Mouse (Mus musculus) forebrain, embryonic 16.5 days (tissue): ENCODE data around the gene Ascc1. TPM values are rescaled to one million over a fixed set of nuclear protein-coding genes. Genes with fewer than 3 reads are reported as not detected.
"Not testable (repeated sequence)": the region's sequence is repeated elsewhere in the genome, so short reads cannot be mapped to it uniquely, and the experiment has no call there.

Source experiments
- ATAC-seq: fragments of 200-750 bp; cut with Nextera tagmentation; 2 replicates; pipeline ENCODE4 v1.8.0; 2017; ENCODE audit warnings: mild to moderate bottlenecking, moderate library complexity
- H3K27ac ChIP-seq: fragments of 300-500 bp; sonication (generic); 2 replicates; pipeline ENCODE4 v1.5.1; 2014; ENCODE audit warnings: low read length, control low read depth
- H3K27me3 ChIP-seq: fragments of 300-500 bp; sonication (generic); replicated peaks from 2 replicates; pipeline ENCODE4 v1.6.1; 2014; ENCODE audit warnings: low read length; ENCODE audit not compliant: control insufficient read depth, insufficient read depth
- H3K36me3 ChIP-seq: fragments of 300-500 bp; sonication (generic); 2 replicates; pipeline ENCODE4 v1.6.1; 2014; ENCODE audit not compliant: control insufficient read depth, insufficient read depth
- H3K4me1 ChIP-seq: fragments of 300-500 bp; sonication (generic); replicated peaks from 2 replicates; pipeline ENCODE4 v1.6.1; 2014; ENCODE audit warnings: low read length; ENCODE audit not compliant: control insufficient read depth, insufficient read depth
- H3K4me2 ChIP-seq: fragments of 300-500 bp; sonication (generic); 2 replicates; pipeline ENCODE4 v1.6.1; 2014; ENCODE audit warnings: mild to moderate bottlenecking, low read length, control low read depth
- H3K4me3 ChIP-seq: fragments of 300-500 bp; sonication (generic); replicated peaks from 2 replicates; pipeline ENCODE4 v1.5.1; 2014; ENCODE audit warnings: mild to moderate bottlenecking, low read length, control low read depth
- H3K9ac ChIP-seq: fragments of 300-500 bp; sonication (generic); replicated peaks from 2 replicates; pipeline ENCODE4 v1.6.1; 2014; ENCODE audit warnings: low read depth, low read length, control low read depth
- H3K9me3 ChIP-seq: fragments of 300-500 bp; sonication (generic); 2 replicates; pipeline ENCODE4 v1.6.1; 2016; ENCODE audit warnings: low read length; ENCODE audit not compliant: control insufficient read depth
- WGBS: fragments of 180-500 bp; shearing (Covaris S2); extraction: QIAGEN DNeasy Blood & Tissue Kit; methylation state at CpG from one replicate; pipeline ENCODE4 v1.1.7; 2014; 5-methylcytosine and 5-hydroxymethylcytosine counted together
- polyA plus RNA-seq: library from polyadenylated mRNA; unstranded; fragments of >200 nt; fragmentation: Nextera tagmentation; extraction: Ambion mirVana; gene quantifications from 2 replicates; pipeline ENCODE4 v1.2.1, GENCODE M21; 2015

The Ascc1 gene
- polyA plus RNA-seq, 1 experiment from 2014 or later = 50.0 TPM

GRCm38 (mm10) chr10:59981792-59982191 is 20.8 kb upstream of the Ascc1 start:
- Histone ChIP-seq H3K4me1 (peaks cover 8% of the 10 kb centered on the region), H3K9me3 (no peaks in the 10 kb centered on the region), H3K9ac (no peak overlapping the region), H3K27ac (no peak overlapping the region), H3K4me2 (no peak overlapping the region), H3K27me3 (no peaks in the 10 kb centered on the region), H3K36me3 (no peaks in the 10 kb centered on the region), H3K4me3 (no peak overlapping the region)
- 90% methylated on average over 9 of the region's 9 CpGs for WGBS
- ATAC-seq = no peak

- H3K4me3 ChIP-seq = no peak overlapping the region
- no peaks in the 10 kb centered on the region for H3K27me3 ChIP-seq
- no peak overlapping the region for H3K27ac ChIP-seq
- no peaks in the 10 kb centered on the region for H3K9me3 ChIP-seq
- H3K36me3 ChIP-seq = peaks cover 2% of the 10 kb centered on the region; the same call in 1 of the 2 replicates
- ATAC-seq = no peak
- peaks cover 8% of the 10 kb centered on the region for H3K4me1 ChIP-seq
- no peak overlapping the region for H3K4me2 ChIP-seq
- no peak overlapping the region for H3K9ac ChIP-seq
- WGBS = 93% methylated on average over 12 of the region's 12 CpGs
Observed at GRCm38 (mm10) chr10:59982379-59982873, 20.2 kb upstream of the Ascc1 start.

DNA sequence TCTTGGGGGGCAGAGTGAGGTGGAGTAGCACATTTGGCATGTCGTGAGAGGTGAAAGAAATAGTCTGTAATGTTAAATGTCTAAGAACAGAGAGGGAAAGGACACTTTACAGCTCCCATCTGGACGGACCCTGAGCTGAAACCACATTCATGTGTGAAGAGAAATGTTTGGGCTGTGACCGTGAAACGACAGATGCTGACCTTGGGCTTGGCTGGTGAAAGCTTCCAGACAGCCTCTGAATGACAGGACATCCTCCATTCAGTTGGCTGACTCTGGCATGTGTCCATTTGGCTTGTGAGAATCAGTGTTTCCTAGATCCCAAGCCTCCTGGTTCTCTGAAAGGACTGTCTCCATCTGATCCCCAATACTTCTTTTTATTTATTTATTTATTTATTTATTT is 14.6 kb upstream of the Ascc1 start:
- Histone ChIP-seq H3K9ac (no peak overlapping the region), H3K27me3 (no peaks in the 10 kb centered on the region), H3K4me2 (no peak overlapping the region), H3K4me1 (no peaks in the 10 kb centered on the region), H3K36me3 (peaks cover 32% of the 10 kb centered on the region), H3K27ac (no peak overlapping the region), H3K4me3 (no peak overlapping the region), H3K9me3 (no peaks in the 10 kb centered on the region)
- 76% methylated on average over 4 of the region's 4 CpGs for WGBS
- ATAC-seq = no peak

DNA sequence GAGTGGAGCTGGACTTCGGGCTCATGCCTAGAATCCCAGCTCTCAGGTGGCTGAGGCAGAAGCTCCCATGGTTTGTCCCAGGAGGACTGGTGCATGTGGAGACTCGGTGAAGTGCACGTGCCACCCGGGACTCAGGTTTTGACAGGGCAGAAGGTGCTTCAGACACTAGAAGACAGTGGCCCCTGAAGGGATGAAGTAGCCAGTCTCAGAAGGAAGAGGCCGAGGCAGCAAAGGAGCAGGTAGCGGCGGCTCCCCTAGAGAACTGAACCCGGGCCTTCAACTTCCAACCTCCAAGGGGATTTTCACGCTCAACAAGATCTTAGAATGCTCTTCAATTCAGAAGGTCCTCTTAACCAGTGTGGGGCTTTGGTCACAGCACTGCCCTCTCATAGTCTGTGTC is 12.2 kb upstream of the Ascc1 start:
- no peak overlapping the region for H3K27ac ChIP-seq
- H3K9ac ChIP-seq = no peak overlapping the region
- no peaks in the 10 kb centered on the region for H3K4me1 ChIP-seq
- no peaks in the 10 kb centered on the region for H3K9me3 ChIP-seq
- peaks cover 35% of the 10 kb centered on the region for H3K36me3 ChIP-seq
- H3K4me3 ChIP-seq = no peak overlapping the region
- ATAC-seq = no peak
- H3K27me3 ChIP-seq = no peaks in the 10 kb centered on the region
- no peak overlapping the region for H3K4me2 ChIP-seq
- WGBS = 96% methylated on average over 9 of the region's 9 CpGs

DNA sequence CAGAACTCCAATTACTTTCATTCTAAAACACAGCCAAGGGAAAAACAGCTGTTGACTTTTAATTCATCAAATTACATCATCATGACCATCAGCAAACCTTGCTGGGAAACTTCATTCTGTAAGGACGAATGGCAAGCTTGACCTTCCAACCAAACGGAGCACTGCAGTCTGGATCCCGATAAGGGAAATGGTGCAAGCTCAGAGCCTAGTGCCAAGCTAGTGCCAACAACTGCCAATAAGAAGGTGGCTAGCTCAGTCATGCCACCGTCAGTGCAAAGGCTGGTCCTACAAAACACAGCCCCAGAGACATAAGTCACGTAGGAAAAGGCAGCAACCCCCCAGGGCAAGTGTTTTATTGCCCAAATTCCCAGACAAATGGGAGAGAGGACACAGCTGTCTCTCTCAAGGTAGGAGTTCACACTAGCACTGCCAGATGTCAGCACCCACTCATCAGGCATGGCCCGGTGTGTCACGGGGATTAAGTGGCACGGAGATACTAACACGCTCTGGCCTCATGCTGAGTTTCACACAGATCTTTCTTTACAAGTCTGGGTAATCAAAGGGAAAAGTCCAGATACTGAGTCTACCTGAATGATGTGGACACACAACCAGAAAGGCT is 11.2 kb upstream of the Ascc1 start:
- Histone ChIP-seq H3K4me1 (no peaks in the 10 kb centered on the region), H3K4me2 (no peak overlapping the region), H3K36me3 (peaks cover 35% of the 10 kb centered on the region), H3K9ac (no peak overlapping the region), H3K4me3 (no peak overlapping the region), H3K9me3 (no peaks in the 10 kb centered on the region), H3K27ac (no peak overlapping the region), H3K27me3 (no peaks in the 10 kb centered on the region)
- no peak for ATAC-seq
- WGBS = 88% methylated on average over 9 of the region's 9 CpGs

GRCm38 (mm10) chr10:59992024-59992423 is 10.6 kb upstream of the Ascc1 start:
- no peaks in the 10 kb centered on the region for H3K4me1 ChIP-seq
- H3K27ac ChIP-seq = no peak overlapping the region
- H3K36me3 ChIP-seq = peaks cover 35% of the 10 kb centered on the region
- H3K4me2 ChIP-seq = no peak overlapping the region
- H3K4me3 ChIP-seq = no peak overlapping the region
- ATAC-seq = no peak
- H3K9me3 ChIP-seq = no peaks in the 10 kb centered on the region
- H3K9ac ChIP-seq = no peak overlapping the region
- 91% methylated on average over 8 of the region's 8 CpGs for WGBS
- no peaks in the 10 kb centered on the region for H3K27me3 ChIP-seq

DNA sequence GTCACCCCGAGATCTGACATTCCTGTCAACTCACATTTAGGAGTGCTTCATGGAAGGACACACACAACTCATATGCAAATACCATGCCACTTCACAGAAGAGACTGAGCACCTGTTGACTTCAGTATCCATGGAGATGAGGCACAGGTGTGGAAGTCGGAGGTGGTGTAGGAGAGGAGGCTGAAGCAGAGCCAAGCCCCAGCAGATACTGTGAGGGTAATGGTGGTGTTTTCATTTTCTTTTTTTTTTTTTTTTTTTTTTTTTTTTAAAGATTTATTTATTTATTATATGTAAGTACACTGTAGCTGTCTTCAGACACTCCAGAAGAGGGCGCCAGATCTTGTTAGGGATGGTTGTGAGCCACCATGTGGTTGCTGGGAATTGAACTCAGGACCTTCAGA is 8.8 kb upstream of the Ascc1 start:
- not testable (repeated sequence) for H3K4me3 ChIP-seq, H3K27ac ChIP-seq, H3K9me3 ChIP-seq, H3K27me3 ChIP-seq, H3K4me2 ChIP-seq, ATAC-seq, H3K4me1 ChIP-seq, H3K9ac ChIP-seq
- H3K36me3 ChIP-seq = peaks cover 20% of the 10 kb centered on the region
- 89% methylated on average over 2 of the region's 3 CpGs for WGBS

- no peak overlapping the region for H3K9ac ChIP-seq
- 0 out of 2 replicates have a peak, but pooled peaks cover 3% of the 10 kb centered on the region for H3K36me3 ChIP-seq
- H3K4me1 ChIP-seq = peaks cover under 1% of the 10 kb centered on the region; the same call in 1 of the 2 replicates
- no peak overlapping the region for H3K27ac ChIP-seq
- H3K27me3 ChIP-seq = no peaks in the 10 kb centered on the region
- ATAC-seq = no peak
- 97% methylated on average over 6 of the region's 6 CpGs for WGBS
- no peak overlapping the region for H3K4me3 ChIP-seq
- H3K9me3 ChIP-seq = no peaks in the 10 kb centered on the region
- H3K4me2 ChIP-seq = no peak overlapping the region
Observed at GRCm38 (mm10) chr10:59995889-59996288, 6.7 kb upstream of the Ascc1 start.

GRCm38 (mm10) chr10:59997591-59997990 is 5.0 kb upstream of the Ascc1 start:
- H3K9me3 ChIP-seq = no peaks in the 10 kb centered on the region
- no peak overlapping the region for H3K9ac ChIP-seq
- H3K4me2 ChIP-seq = no peak overlapping the region
- 0 out of 2 replicates have a peak, but pooled peaks cover 3% of the 10 kb centered on the region for H3K36me3 ChIP-seq
- H3K27me3 ChIP-seq = no peaks in the 10 kb centered on the region
- WGBS = 14% methylated on average over 7 of the region's 7 CpGs
- H3K4me1 ChIP-seq = peaks cover 10% of the 10 kb centered on the region
- ATAC-seq = no peak
- no peak overlapping the region for H3K4me3 ChIP-seq
- H3K27ac ChIP-seq = no peak overlapping the region

- Histone ChIP-seq H3K4me1 (peaks cover 16% of the 10 kb centered on the region), H3K36me3 (0 out of 2 replicates have a peak, but pooled peaks cover 3% of the 10 kb centered on the region), H3K9ac (no peak overlapping the region), H3K9me3 (no peaks in the 10 kb centered on the region), H3K27me3 (no peaks in the 10 kb centered on the region), H3K4me3 (no peak overlapping the region), H3K4me2 (no peak overlapping the region), H3K27ac (no peak overlapping the region)
- no peak for ATAC-seq
- 96% methylated on average over 3 of the region's 3 CpGs for WGBS
Observed at GRCm38 (mm10) chr10:59999057-59999456, 3.5 kb upstream of the Ascc1 start.
